Mouse (Mus musculus) cerebellum, adult 2 months (tissue): Measurements from ENCODE around the gene Cyp2d10.

Source experiments
- CTCF ChIP-seq: fragments of 200-500 bp; IDR thresholded peaks from 2 replicates; pipeline ENCODE4 v1.5.1; 2011; ENCODE audit warnings: low read depth, mild to moderate bottlenecking, control low read depth, low read length, moderate library complexity, borderline replicate concordance; ENCODE audit not compliant: insufficient read depth
- POLR2A ChIP-seq: fragments of 200-500 bp; IDR thresholded peaks from 2 replicates; pipeline ENCODE4 v1.6.1; 2011; ENCODE audit warnings: low read length, control low read depth, borderline replicate concordance; ENCODE audit not compliant: insufficient read depth

DNA sequence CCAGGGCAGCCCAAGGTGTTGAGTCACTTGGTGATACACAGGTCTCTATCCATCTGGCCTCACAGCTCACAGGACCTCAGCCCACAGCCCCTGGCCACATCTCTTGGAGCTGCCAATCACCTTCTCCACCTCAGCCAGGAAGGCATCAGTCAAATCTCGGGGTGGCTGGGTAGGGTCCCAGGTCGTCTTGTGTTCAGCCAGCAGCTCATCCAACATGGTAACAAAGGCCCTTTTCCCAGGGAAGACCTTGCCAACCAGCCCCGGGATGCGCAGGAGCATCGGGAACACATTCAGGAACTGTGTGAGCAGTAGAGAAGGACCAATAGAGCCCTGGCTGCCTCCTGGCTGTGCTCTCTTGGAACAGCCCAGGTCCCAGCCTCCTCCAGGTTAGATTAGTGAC lies 34.0 kb downstream of the Cyp2d10 start:
- TF ChIP-seq POLR2A (no peak), CTCF (no peak)
